Mouse (Mus musculus) hindbrain, postnatal 0 days (tissue): Measurements from ENCODE around the gene Ap5b1. TPM values are rescaled to one million over a fixed set of nuclear protein-coding genes. Genes with fewer than 3 reads are reported as not detected.

ENCODE experiments used
- ATAC-seq: fragments of 200-750 bp; cut with Nextera tagmentation; 2 replicates; pipeline ENCODE4 v1.8.0; 2017; ENCODE audit warnings: mild to moderate bottlenecking, moderate TSS enrichment, moderate library complexity
- DNase-seq: peaks from one replicate; pipeline ENCODE4 v3.0.0-alpha.2; 2015; ENCODE audit warnings: low spot score
- H3K27ac ChIP-seq: fragments of 300-500 bp; sonication (generic); 2 replicates; pipeline ENCODE4 v1.5.1; 2014; ENCODE audit warnings: mild to moderate bottlenecking
- H3K27me3 ChIP-seq: fragments of 300-500 bp; sonication (generic); 2 replicates; pipeline ENCODE4 v1.6.1; 2014; ENCODE audit warnings: low read length, mixed read lengths; ENCODE audit not compliant: insufficient read depth
- H3K36me3 ChIP-seq: fragments of 300-500 bp; sonication (generic); 2 replicates; pipeline ENCODE4 v1.6.1; 2014; ENCODE audit warnings: low read length, mixed read lengths; ENCODE audit not compliant: insufficient read depth
- H3K4me1 ChIP-seq: fragments of 300-500 bp; sonication (generic); 2 replicates; pipeline ENCODE4 v1.6.1; 2014; ENCODE audit warnings: antibody characterized with exemption, low read length, mixed read lengths; ENCODE audit not compliant: insufficient read depth
- H3K4me2 ChIP-seq: fragments of 300-500 bp; sonication (generic); 2 replicates; pipeline ENCODE4 v1.6.1; 2014; ENCODE audit warnings: low read depth, mild to moderate bottlenecking, low read length, moderate library complexity, mixed read lengths
- H3K4me3 ChIP-seq: fragments of 300-500 bp; sonication (generic); 2 replicates; pipeline ENCODE4 v1.5.1; 2014; ENCODE audit warnings: low read length
- H3K9ac ChIP-seq: fragments of 300-500 bp; sonication (generic); replicated peaks from 2 replicates; pipeline ENCODE4 v1.6.1; 2014; ENCODE audit warnings: mild to moderate bottlenecking, low read length, moderate library complexity, mixed read lengths
- H3K9me3 ChIP-seq: fragments of 300-500 bp; sonication (generic); 2 replicates; pipeline ENCODE4 v1.6.1; 2016; ENCODE audit warnings: low read length, mixed read lengths
- CTCF ChIP-seq: IDR thresholded peaks from 2 replicates; pipeline ENCODE4 v1.5.1; 2016; ENCODE audit warnings: antibody characterized with exemption, control low read depth, low read depth
- WGBS: fragments of 180-500 bp; shearing (Covaris S2); extraction: QIAGEN DNeasy Blood & Tissue Kit; methylation state at CpG from one replicate; pipeline ENCODE4 v1.1.7; 2014; 5-methylcytosine and 5-hydroxymethylcytosine counted together
- polyA plus RNA-seq: library from polyadenylated mRNA; unstranded; fragments of >200 nt; fragmentation: Nextera tagmentation; extraction: Ambion mirVana; gene quantifications from 2 replicates; pipeline ENCODE4 v1.2.1, GENCODE M21; 2015
- total RNA-seq: library from RNA; depleted of rRNA; stranded (reverse); fragments of >200 nt; gene quantifications from 2 replicates; pipeline ENCODE4 v1.2.3, GENCODE M21; 2014

Ap5b1 gene
- total and polyA plus RNA-seq, 2 experiments from 2014 or later, result 2.6 to 19.3 TPM

DNA sequence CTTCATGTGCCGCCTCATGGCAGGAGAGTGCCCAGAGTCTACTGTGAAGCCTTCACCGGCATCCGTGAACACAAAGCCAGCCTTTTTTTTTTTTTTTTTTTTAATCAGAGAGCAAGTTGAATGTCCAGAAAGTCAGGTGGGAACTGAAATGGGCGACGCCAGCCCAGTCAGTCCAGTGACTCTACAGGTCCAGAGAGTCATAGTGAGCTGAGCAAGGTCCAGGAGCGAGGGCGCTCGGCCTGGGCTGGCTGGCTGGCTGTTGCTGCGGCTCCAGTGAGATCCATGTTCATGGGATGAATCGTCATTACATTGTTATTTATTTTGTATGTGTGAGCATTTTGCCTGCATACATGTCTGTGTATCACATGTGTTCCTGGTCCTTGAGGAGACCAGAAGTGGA lies 5.0 kb upstream of the Ap5b1 start:
- WGBS, result 83% methylated on average over 10 of the region's 10 CpGs
- no peaks in the 10 kb centered on the region for H3K9me3 ChIP-seq
- no peak overlapping the region for H3K27ac ChIP-seq
- no peak for DNase-seq
- peaks cover 53% of the 10 kb centered on the region for H3K27me3 ChIP-seq
- ATAC-seq, result no peak
- no peak for TF ChIP-seq CTCF
- H3K4me2 ChIP-seq, result no peak overlapping the region
- H3K4me1 ChIP-seq, result peaks cover 21% of the 10 kb centered on the region
- no peak overlapping the region for H3K4me3 ChIP-seq
- H3K9ac ChIP-seq, result no peak overlapping the region
- no peaks in the 10 kb centered on the region for H3K36me3 ChIP-seq

- ATAC-seq (no peak), DNase-seq (no peak)
These were observed 1.5 kb upstream of the Ap5b1 start for GRCm38 (mm10) chr19:5566316-5566715.

DNA sequence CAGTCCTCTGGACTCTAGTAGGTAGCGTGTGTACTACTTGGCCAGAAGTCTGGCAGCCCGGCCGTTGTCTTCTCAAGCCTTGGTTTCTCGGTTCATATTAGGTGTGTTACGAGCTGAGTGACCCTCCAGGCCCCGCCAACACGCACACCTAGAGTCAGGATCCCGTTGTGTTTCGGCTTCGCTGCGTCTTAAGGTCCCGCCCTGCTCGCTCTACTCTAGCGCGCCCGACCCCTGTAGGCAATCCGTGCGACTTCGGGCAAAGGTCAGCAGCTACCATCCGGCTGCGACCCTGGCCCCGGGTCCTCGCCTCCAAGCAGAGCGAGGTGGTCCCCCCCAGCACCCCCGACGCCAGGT lies 668 bp upstream of the Ap5b1 start:
- no peak for DNase-seq
- no peak for TF ChIP-seq CTCF
- Histone ChIP-seq H3K27ac (peak overlapping the region; percentile 90; the same call in 1 of the 2 replicates), H3K27me3 (peaks cover 11% of the 10 kb centered on the region; the same call in 1 of the 2 replicates), H3K9me3 (no peaks in the 10 kb centered on the region), H3K4me1 (peaks cover 7% of the 10 kb centered on the region), H3K4me2 (peak overlapping the region; percentile 95), H3K36me3 (peaks cover 13% of the 10 kb centered on the region; the same call in 1 of the 2 replicates), H3K4me3 (peak overlapping the region; percentile 79), H3K9ac (peak overlapping the region; percentile 84)
- under 1% methylated on average over 26 of the region's 26 CpGs for WGBS
- ATAC-seq, result no peak; the same call in 1 of the 2 replicates

More at GRCm38 (mm10) chr19:5566316-5566715, 1.5 kb upstream of the Ap5b1 start:
- Histone ChIP-seq H3K9ac (no peak overlapping the region), H3K27me3 (peaks cover 20% of the 10 kb centered on the region; the same call in 1 of the 2 replicates), H3K27ac (no peak overlapping the region), H3K9me3 (no peaks in the 10 kb centered on the region), H3K36me3 (peaks cover 9% of the 10 kb centered on the region; the same call in 1 of the 2 replicates), H3K4me1 (peaks cover 7% of the 10 kb centered on the region), H3K4me2 (no peak overlapping the region), H3K4me3 (no peak overlapping the region)
- no peak for TF ChIP-seq CTCF
- WGBS, result 71% methylated on average over 5 of the region's 5 CpGs

GRCm38 (mm10) chr19:5568470-5569140 lies 780 bp downstream of the Ap5b1 start:
- Histone ChIP-seq H3K9me3 (no peaks in the 10 kb centered on the region), H3K27ac (peak overlapping the region; percentile 90; the same call in 1 of the 2 replicates), H3K4me2 (peak overlapping the region; percentile 95), H3K4me1 (peaks cover 7% of the 10 kb centered on the region), H3K36me3 (peaks cover 13% of the 10 kb centered on the region; the same call in 1 of the 2 replicates), H3K27me3 (peaks cover 7% of the 10 kb centered on the region; the same call in 1 of the 2 replicates), H3K9ac (peak overlapping the region; percentile 84), H3K4me3 (peak overlapping the region; percentile 79)
- peak; percentile 27 for ATAC-seq
- WGBS, result 8% methylated on average over 27 of the region's 27 CpGs
- TF ChIP-seq CTCF, result peak; percentile 94
- peak; percentile 95 for DNase-seq

- no peak overlapping the region for H3K4me2 ChIP-seq
- WGBS, result 83% methylated on average over 10 of the region's 10 CpGs
- DNase-seq (no peak), ATAC-seq (no peak)
- peaks cover 13% of the 10 kb centered on the region; the same call in 1 of the 2 replicates for H3K36me3 ChIP-seq
- no peak overlapping the region for H3K4me3 ChIP-seq
- H3K9ac ChIP-seq, result no peak overlapping the region
- no peaks in the 10 kb centered on the region for H3K9me3 ChIP-seq
- no peak overlapping the region for H3K27ac ChIP-seq
- no peaks in the 10 kb centered on the region for H3K27me3 ChIP-seq
- H3K4me1 ChIP-seq, result peaks cover 7% of the 10 kb centered on the region
- TF ChIP-seq CTCF, result no peak
These were observed 1.7 kb downstream of the Ap5b1 start for GRCm38 (mm10) chr19:5569521-5569920.

GRCm38 (mm10) chr19:5570353-5571246 lies 2.8 kb downstream of the Ap5b1 start:
- Histone ChIP-seq H3K9me3 (no peaks in the 10 kb centered on the region), H3K4me2 (no peak overlapping the region), H3K4me1 (peaks cover 7% of the 10 kb centered on the region), H3K4me3 (no peak overlapping the region), H3K27ac (no peak overlapping the region), H3K9ac (no peak overlapping the region), H3K27me3 (no peaks in the 10 kb centered on the region), H3K36me3 (peaks cover 13% of the 10 kb centered on the region; the same call in 1 of the 2 replicates)
- TF ChIP-seq CTCF, result no peak
- no peak for ATAC-seq
- no peak for DNase-seq
- WGBS, result 86% methylated on average over 32 of the region's 32 CpGs
